ENCODE assay signal across 17 mouse cellular contexts in genomic region chr11:73161616-73162015, GRCm38 (mm10). TPM values are rescaled to one million over a fixed set of nuclear protein-coding genes. Genes with fewer than 3 reads are reported as not detected.
"Had no signal": no experiment of that assay in that cellular context is flagged by ENCODE, and none has a peak within 500 bp of the region (broad histone marks: within the 10 kb centered on the region; RNA-seq: fewer than 3 reads in every experiment).

No protein-coding gene starts in this region.

- H3K4me1 ChIP-seq: liver, embryonic 15.5 days had no signal

- H3K36me3 ChIP-seq: limb, embryonic 10.5 days; liver, embryonic 15.5 days; midbrain, embryonic 15.5 days; neural tube, embryonic 13.5 days had no signal

- H3K4me2 ChIP-seq: liver, embryonic 11.5 days; liver, embryonic 15.5 days; midbrain, embryonic 11.5 days; midbrain, embryonic 15.5 days had no signal

- H3K9me3 ChIP-seq: limb, embryonic 10.5 days; liver, embryonic 15.5 days; midbrain, embryonic 15.5 days; neural tube, embryonic 13.5 days had no signal

- H3K27ac ChIP-seq: kidney, postnatal 0 days; layer of hippocampus, adult 2 months; limb, embryonic 10.5 days; liver, embryonic 15.5 days; midbrain, embryonic 15.5 days; neural tube, embryonic 13.5 days had no signal

- ATAC-seq: midbrain, embryonic 15.5 days had no signal

- H3K4me3 ChIP-seq: layer of hippocampus, adult 2 months; liver, embryonic 15.5 days; midbrain, embryonic 15.5 days; neural tube, embryonic 13.5 days had no signal

- DNase-seq: kidney, postnatal 4 days; lung, adult 2 months; lung, postnatal 36 days; right cerebral cortex, postnatal 4 days; spleen, adult 18-20 months; thymus, adult 18-20 months; thymus, postnatal 14 days had no signal

- H3K9ac ChIP-seq: liver, embryonic 15.5 days; midbrain, embryonic 15.5 days; neural tube, embryonic 13.5 days had no signal

RNA-seq across cellular contexts. Expression of gene P2rx5, which starts 1.4 kb away (rescaled TPM):
- total RNA-seq: megakaryocyte progenitor cell, adult 5-6 weeks; monocyte, adult 5-6 weeks had no signal
